ENCODE assay signal across 8 mouse cellular contexts in genomic region chr13:24318618-24319017, GRCm38 (mm10). TPM values are rescaled to one million over a fixed set of nuclear protein-coding genes. Genes with fewer than 3 reads are reported as not detected.
DNase-seq lines count a peak whose midpoint lies in the region; ATAC-seq lines count a peak whose summit lies in the region.

No protein-coding gene starts in this region.

- H3K4me2 ChIP-seq in hindbrain, embryonic 14.5 days (replicated peaks) = no peak overlapping the region
- no peak overlapping the region for H3K4me2 ChIP-seq in hindbrain, embryonic 13.5 days

- H3K9me3 ChIP-seq in hindbrain, embryonic 14.5 days (ENCODE audit: control insufficient read depth, low read length) = no peaks in the 10 kb centered on the region
- no peaks in the 10 kb centered on the region for H3K9me3 ChIP-seq in hindbrain, embryonic 13.5 days

- H3K27me3 ChIP-seq in hindbrain, embryonic 14.5 days (ENCODE audit: control insufficient read depth, insufficient read depth, low read length) = no peaks in the 10 kb centered on the region
- no peaks in the 10 kb centered on the region for H3K27me3 ChIP-seq in hindbrain, embryonic 13.5 days

- 44% methylated on average over 4 of the region's 4 CpGs for WGBS in hindbrain, embryonic 14.5 days
- 27% methylated on average over 4 of the region's 4 CpGs for WGBS in hindbrain, embryonic 13.5 days

- no peaks in the 10 kb centered on the region for H3K4me1 ChIP-seq in hindbrain, embryonic 14.5 days (replicated peaks; ENCODE audit: control insufficient read depth, insufficient read depth, low read length)
- no peaks in the 10 kb centered on the region for H3K4me1 ChIP-seq in hindbrain, embryonic 13.5 days (replicated peaks)

- H3K4me3 ChIP-seq in hindbrain, embryonic 14.5 days (replicated peaks; ENCODE audit: low read length) = no peak overlapping the region
- no peak overlapping the region for H3K4me3 ChIP-seq in hindbrain, embryonic 13.5 days

- H3K27ac ChIP-seq in hindbrain, embryonic 14.5 days = no peak overlapping the region
- no peak overlapping the region for H3K27ac ChIP-seq in hindbrain, embryonic 13.5 days

- ATAC-seq in hindbrain, embryonic 14.5 days (ENCODE audit: low FRiP score) = no peak
- no peak for ATAC-seq in hindbrain, embryonic 13.5 days (ENCODE audit: low FRiP score)

- peak; percentile 69 for DNase-seq in hindbrain, embryonic 14.5 days (ENCODE audit: low spot score)
- DNase-seq in A20 (ENCODE audit: low read depth, low spot score) (peak; percentile 28), MN1 (ENCODE audit: low spot score) (peak; percentile 19)
- DNase-seq in forelimb bud, embryonic 11.5 days (ENCODE audit: low read depth, low spot score) = peak; percentile 55
- peak; percentile 38 for DNase-seq in lung, postnatal 25 days (ENCODE audit: low spot score)
- DNase-seq in gastrocnemius, adult 18-20 months (ENCODE audit: low spot score) = no peak
- no peak for DNase-seq in heart, postnatal 36 days

- intact Hi-C loops in heart, postnatal 36 days (cut with DNase I) = no loop called here

- no peaks in the 10 kb centered on the region for H3K36me3 ChIP-seq in hindbrain, embryonic 14.5 days (replicated peaks; ENCODE audit: control insufficient read depth, insufficient read depth)
- no peaks in the 10 kb centered on the region for H3K36me3 ChIP-seq in hindbrain, embryonic 13.5 days

- no peak overlapping the region for H3K9ac ChIP-seq in hindbrain, embryonic 14.5 days
- H3K9ac ChIP-seq in hindbrain, embryonic 13.5 days = no peak overlapping the region

RNA-seq across cellular contexts. Expression of gene Cmah, which starts 8.6 kb away (rescaled TPM):
- 0.05 and 0.32 TPM in 2 replicates for polyA plus RNA-seq in hindbrain, embryonic 14.5 days (2014; fragmentation: Nextera tagmentation; extraction: Ambion mirVana)
- polyA plus RNA-seq in hindbrain, embryonic 13.5 days (2015; fragmentation: Nextera tagmentation; extraction: Ambion mirVana) = 0.47 and 0.49 TPM in 2 replicates
- 1 to 10 TPM in 1 of 2 experiments, under 1 TPM in 1; 0.66 to 1.9 TPM for total RNA-seq in gastrocnemius, adult 18-20 months (2021)
- total RNA-seq in heart, postnatal 36 days (2021) = 1 to 10 TPM; 3.0 to 3.7 TPM

RNA-seq across cellular contexts. Expression of gene Carmil1, which starts 38.0 kb away (rescaled TPM):
- 38.7 and 43.3 TPM in 2 replicates for polyA plus RNA-seq in hindbrain, embryonic 14.5 days (2014; fragmentation: Nextera tagmentation; extraction: Ambion mirVana)
- polyA plus RNA-seq in hindbrain, embryonic 13.5 days (2015; fragmentation: Nextera tagmentation; extraction: Ambion mirVana) = 27.9 and 28.7 TPM in 2 replicates
- total RNA-seq in gastrocnemius, adult 18-20 months (2021) = 1 to 10 TPM; 1.9 to 2.6 TPM
- total RNA-seq in heart, postnatal 36 days (2021) = 1 to 10 TPM; 7.1 to 9.5 TPM

Comparison
In these comparisons a context has a peak if more than half of its experiments do, and no peak if none do; other contexts are left out.
1. DNase-seq: peak in hindbrain, embryonic 14.5 days (single experiment), A20 (single experiment), MN1 (single experiment), forelimb bud, embryonic 11.5 days (single experiment) and lung, postnatal 25 days (single experiment); none in gastrocnemius, adult 18-20 months (single experiment) and heart, postnatal 36 days (0 of 2).